17 mouse cellular contexts compared by ENCODE assay signal in genomic region chr1:82329954-82330247, GRCm38 (mm10). TPM values are rescaled to one million over a fixed set of nuclear protein-coding genes. Genes with fewer than 3 reads are reported as not detected.
"Had no signal": no experiment of that assay in that cellular context is flagged by ENCODE, and none has a peak within 500 bp of the region (broad histone marks: within the 10 kb centered on the region; RNA-seq: fewer than 3 reads in every experiment).

No protein-coding gene starts in this region.

- H3K4me3 ChIP-seq: limb, embryonic 12.5 days; limb, embryonic 15.5 days; neural tube, embryonic 12.5 days; stomach, embryonic 15.5 days had no signal

- H3K4me1 ChIP-seq: limb, embryonic 12.5 days; limb, embryonic 15.5 days; neural tube, embryonic 12.5 days; stomach, embryonic 15.5 days had no signal

- H3K27ac ChIP-seq: limb, embryonic 12.5 days; limb, embryonic 15.5 days; liver, embryonic 14.5 days; macrophage; neural tube, embryonic 12.5 days; stomach, embryonic 15.5 days had no signal

- ATAC-seq: liver, postnatal 0 days; lung, postnatal 0 days had no signal

- DNase-seq: kidney, adult 18-20 months; kidney, adult 9 months; kidney, postnatal 14 days; kidney, postnatal 4 days; liver, postnatal 0 days; lung, embryonic 14.5 days; right cerebral cortex, postnatal 25 days; spleen, adult 18-20 months; thymus, postnatal 25 days had no signal

- H3K9me3 ChIP-seq: limb, embryonic 12.5 days; limb, embryonic 15.5 days; neural tube, embryonic 12.5 days; stomach, embryonic 15.5 days had no signal

- H3K9ac ChIP-seq: limb, embryonic 12.5 days; limb, embryonic 15.5 days; liver, embryonic 14.5 days; liver, postnatal 0 days; lung, embryonic 14.5 days; neural tube, embryonic 12.5 days; stomach, embryonic 15.5 days had no signal

- H3K4me2 ChIP-seq: limb, embryonic 12.5 days; limb, embryonic 15.5 days; liver, embryonic 11.5 days; lung, embryonic 14.5 days; neural tube, embryonic 12.5 days; stomach, embryonic 15.5 days had no signal

- H3K27me3 ChIP-seq: limb, embryonic 12.5 days; limb, embryonic 15.5 days; neural tube, embryonic 12.5 days; stomach, embryonic 15.5 days had no signal

- H3K36me3 ChIP-seq: limb, embryonic 12.5 days; limb, embryonic 15.5 days; neural tube, embryonic 12.5 days; stomach, embryonic 15.5 days had no signal

RNA-seq across cellular contexts. Expression of gene Irs1, which starts 38.7 kb away (rescaled TPM):
- polyA plus RNA-seq: macrophage had no signal
